Mouse (Mus musculus) brown adipose tissue, adult 24 weeks (tissue): ENCODE measurements around the gene Sun3. TPM values are rescaled to one million over a fixed set of nuclear protein-coding genes. Genes with fewer than 3 reads are reported as not detected.

ENCODE experiments used
- polyA plus RNA-seq: library from polyadenylated mRNA; stranded (reverse); fragments of >200 nt; gene quantifications from 2 replicates; pipeline ENCODE4 v1.2.4, GENCODE M21; 2012; ENCODE audit not compliant: missing spikeins, insufficient read depth, insufficient read length

The Sun3 gene
- polyA plus RNA-seq, 1 experiment = not detected

Other genes with a start within 250 kb of the Sun3 start
- not detected in 2 replicates for gene Pkd1l1, start 75.7 kb downstream of the Sun3 start, polyA plus RNA-seq
- gene Hus1, start 37.8 kb downstream of the Sun3 start, polyA plus RNA-seq = 2.4 and 3.5 TPM in 2 replicates
- gene Gm11992, start 397 bp downstream of the Sun3 start, polyA plus RNA-seq = 0.71 and 1.1 TPM in 2 replicates
- not detected in 2 replicates for gene Upp1, start 69.1 kb upstream of the Sun3 start, polyA plus RNA-seq
- gene Abca13, start 143.0 kb upstream of the Sun3 start, polyA plus RNA-seq = not detected in 2 replicates